Mouse (Mus musculus) liver, postnatal 0 days (tissue): ENCODE data around the gene Kbtbd2.

Experiments used
- CTCF ChIP-seq: sonication (generic); IDR thresholded peaks from 2 replicates; pipeline ENCODE4 v1.5.1; 2016; ENCODE audit warnings: antibody characterized with exemption, low read depth
- EP300 ChIP-seq: IDR thresholded peaks from 2 replicates; pipeline ENCODE4 v1.6.1; 2016; ENCODE audit warnings: antibody characterized with exemption, low read depth, mild to moderate bottlenecking

- TF ChIP-seq CTCF (no peak), EP300 (no peak)
Measured at GRCm38 (mm10) chr6:56843229-56843628, 45.6 kb upstream of the Kbtbd2 start.
